Mouse (Mus musculus) hindbrain, embryonic 12.5 days (tissue): Measurements from ENCODE around the gene Gm28051. TPM values are rescaled to one million over a fixed set of nuclear protein-coding genes. Genes with fewer than 3 reads are reported as not detected.

Source experiments
- ATAC-seq: fragments of 200-750 bp; cut with Nextera tagmentation; 2 replicates; pipeline ENCODE4 v1.8.0; 2017; ENCODE audit warnings: moderate TSS enrichment; ENCODE audit not compliant: low FRiP score
- H3K27ac ChIP-seq: fragments of 300-500 bp; sonication (generic); 2 replicates; pipeline ENCODE4 v1.5.1; 2016; ENCODE audit warnings: mild to moderate bottlenecking
- H3K27me3 ChIP-seq: fragments of 300-500 bp; sonication (generic); 2 replicates; pipeline ENCODE4 v1.6.1; 2016; ENCODE audit warnings: mild to moderate bottlenecking
- H3K36me3 ChIP-seq: fragments of 300-500 bp; sonication (generic); 2 replicates; pipeline ENCODE4 v1.6.1; 2016; ENCODE audit warnings: mild to moderate bottlenecking
- H3K4me1 ChIP-seq: fragments of 300-500 bp; sonication (generic); 2 replicates; pipeline ENCODE4 v1.6.1; 2016
- H3K4me2 ChIP-seq: fragments of 300-500 bp; sonication (generic); replicated peaks from 2 replicates; pipeline ENCODE4 v1.6.1; 2016; ENCODE audit warnings: mild to moderate bottlenecking
- H3K4me3 ChIP-seq: fragments of 300-500 bp; sonication (generic); 2 replicates; pipeline ENCODE4 v1.5.1; 2016; ENCODE audit warnings: mild to moderate bottlenecking
- H3K9ac ChIP-seq: fragments of 300-500 bp; sonication (generic); 2 replicates; pipeline ENCODE4 v1.6.1; 2016; ENCODE audit warnings: mild to moderate bottlenecking, moderate library complexity
- H3K9me3 ChIP-seq: fragments of 300-500 bp; sonication (generic); replicated peaks from 2 replicates; pipeline ENCODE4 v1.6.1; 2016; ENCODE audit warnings: mild to moderate bottlenecking
- WGBS: fragments of 180-500 bp; shearing (Covaris S2); methylation state at CpG from one replicate; pipeline ENCODE4 v1.1.7; 2016; 5-methylcytosine and 5-hydroxymethylcytosine counted together
- polyA plus RNA-seq: library from polyadenylated mRNA; unstranded; fragments of >200 nt; fragmentation: Nextera tagmentation; extraction: Ambion mirVana; gene quantifications from 2 replicates; pipeline ENCODE4 v1.2.1, GENCODE M21; 2016

Gm28051 gene
- polyA plus RNA-seq, 1 experiment from 2014 or later: not detected

GRCm38 (mm10) chr12:102739096-102739495 lies 18.5 kb downstream of the Gm28051 start:
- H3K9me3 ChIP-seq: no peaks in the 10 kb centered on the region
- no peak overlapping the region for H3K27ac ChIP-seq
- H3K4me1 ChIP-seq: peaks cover 11% of the 10 kb centered on the region
- H3K4me2 ChIP-seq: no peak overlapping the region
- no peaks in the 10 kb centered on the region for H3K36me3 ChIP-seq
- H3K9ac ChIP-seq: no peak overlapping the region
- no peak for ATAC-seq
- no peaks in the 10 kb centered on the region for H3K27me3 ChIP-seq
- 82% methylated on average over 5 of the region's 5 CpGs for WGBS
- H3K4me3 ChIP-seq: no peak overlapping the region

GRCm38 (mm10) chr12:102733381-102733780 lies 24.2 kb downstream of the Gm28051 start:
- H3K27me3 ChIP-seq: no peaks in the 10 kb centered on the region
- no peak overlapping the region for H3K4me2 ChIP-seq
- WGBS: 17% methylated on average over 4 of the region's 5 CpGs
- no peak overlapping the region for H3K27ac ChIP-seq
- H3K9ac ChIP-seq: no peak overlapping the region
- no peaks in the 10 kb centered on the region for H3K36me3 ChIP-seq
- H3K4me1 ChIP-seq: peaks cover 19% of the 10 kb centered on the region
- no peaks in the 10 kb centered on the region for H3K9me3 ChIP-seq
- no peak overlapping the region for H3K4me3 ChIP-seq
- ATAC-seq: no peak

- WGBS: 27% methylated on average over 16 of the region's 16 CpGs
- Histone ChIP-seq H3K27ac (peak overlapping the region; percentile 95), H3K36me3 (no peaks in the 10 kb centered on the region), H3K27me3 (no peaks in the 10 kb centered on the region), H3K4me2 (peak overlapping the region; percentile 48), H3K9me3 (no peaks in the 10 kb centered on the region), H3K4me3 (0 out of 2 replicates have a peak overlapping the region, but pooled peaks have one; percentile 3), H3K4me1 (peaks cover 19% of the 10 kb centered on the region), H3K9ac (peak overlapping the region; percentile 5; the same call in 1 of the 2 replicates)
- peak; percentile 70 for ATAC-seq
Measured at GRCm38 (mm10) chr12:102730798-102731619, 26.6 kb downstream of the Gm28051 start.

GRCm38 (mm10) chr12:102729855-102730797 lies 27.4 kb downstream of the Gm28051 start:
- Histone ChIP-seq H3K4me3 (peak overlapping the region; percentile 13), H3K27me3 (no peaks in the 10 kb centered on the region), H3K36me3 (no peaks in the 10 kb centered on the region), H3K4me2 (peak overlapping the region; percentile 48), H3K9ac (peak overlapping the region; percentile 5; the same call in 1 of the 2 replicates), H3K4me1 (peaks cover 19% of the 10 kb centered on the region), H3K27ac (peak overlapping the region; percentile 95), H3K9me3 (no peaks in the 10 kb centered on the region)
- peak; percentile 98 for ATAC-seq
- 30% methylated on average over 26 of the region's 26 CpGs for WGBS

GRCm38 (mm10) chr12:102725761-102726175 lies 31.8 kb downstream of the Gm28051 start:
- WGBS: 74% methylated on average over 7 of the region's 7 CpGs
- ATAC-seq: no peak

GRCm38 (mm10) chr12:102725146-102725545 lies 32.4 kb downstream of the Gm28051 start:
- peaks cover 9% of the 10 kb centered on the region for H3K4me1 ChIP-seq
- no peaks in the 10 kb centered on the region for H3K9me3 ChIP-seq
- H3K27me3 ChIP-seq: no peaks in the 10 kb centered on the region
- H3K4me3 ChIP-seq: no peak overlapping the region
- H3K4me2 ChIP-seq: no peak overlapping the region
- 87% methylated on average over 6 of the region's 6 CpGs for WGBS
- H3K36me3 ChIP-seq: no peaks in the 10 kb centered on the region
- H3K9ac ChIP-seq: no peak overlapping the region
- ATAC-seq: no peak
- no peak overlapping the region for H3K27ac ChIP-seq

More at GRCm38 (mm10) chr12:102725761-102726175, 31.8 kb downstream of the Gm28051 start:
- H3K36me3 ChIP-seq: no peaks in the 10 kb centered on the region
- H3K9me3 ChIP-seq: no peaks in the 10 kb centered on the region
- peaks cover 13% of the 10 kb centered on the region for H3K4me1 ChIP-seq
- H3K27me3 ChIP-seq: no peaks in the 10 kb centered on the region
- no peak overlapping the region for H3K27ac ChIP-seq
- no peak overlapping the region for H3K4me2 ChIP-seq
- no peak overlapping the region for H3K9ac ChIP-seq
- no peak overlapping the region for H3K4me3 ChIP-seq

- Histone ChIP-seq H3K4me3 (no peak overlapping the region), H3K36me3 (no peaks in the 10 kb centered on the region), H3K4me1 (peaks cover 8% of the 10 kb centered on the region), H3K27ac (no peak overlapping the region), H3K27me3 (no peaks in the 10 kb centered on the region), H3K9me3 (no peaks in the 10 kb centered on the region), H3K4me2 (no peak overlapping the region), H3K9ac (no peak overlapping the region)
- ATAC-seq: no peak
- 77% methylated on average over 6 of the region's 6 CpGs for WGBS
Measured at GRCm38 (mm10) chr12:102723861-102724260, 33.7 kb downstream of the Gm28051 start.

- no peak overlapping the region for H3K4me2 ChIP-seq
- H3K36me3 ChIP-seq: no peaks in the 10 kb centered on the region
- H3K4me3 ChIP-seq: no peak overlapping the region
- no peaks in the 10 kb centered on the region for H3K9me3 ChIP-seq
- ATAC-seq: no peak
- H3K27ac ChIP-seq: no peak overlapping the region
- no peak overlapping the region for H3K9ac ChIP-seq
- no peaks in the 10 kb centered on the region for H3K27me3 ChIP-seq
- H3K4me1 ChIP-seq: peaks cover 8% of the 10 kb centered on the region
- 55% methylated on average over 8 of the region's 8 CpGs for WGBS
Measured at GRCm38 (mm10) chr12:102722966-102723365, 34.6 kb downstream of the Gm28051 start.

- no peak overlapping the region for H3K27ac ChIP-seq
Measured at GRCm38 (mm10) chr12:102722451-102722850, 35.1 kb downstream of the Gm28051 start.

GRCm38 (mm10) chr12:102719552-102720315 lies 37.8 kb downstream of the Gm28051 start:
- H3K36me3 ChIP-seq: no peaks in the 10 kb centered on the region
- no peak overlapping the region for H3K27ac ChIP-seq
- no peaks in the 10 kb centered on the region for H3K27me3 ChIP-seq
- peak; percentile 64 for ATAC-seq
- no peak overlapping the region for H3K9ac ChIP-seq
- 30% methylated on average over 13 of the region's 13 CpGs for WGBS
- H3K4me2 ChIP-seq: peak overlapping the region; percentile 5; the same call in 1 of the 2 replicates
- no peak overlapping the region for H3K4me3 ChIP-seq
- H3K4me1 ChIP-seq: peaks cover 8% of the 10 kb centered on the region
- H3K9me3 ChIP-seq: no peaks in the 10 kb centered on the region

More at GRCm38 (mm10) chr12:102722451-102722850, 35.1 kb downstream of the Gm28051 start:
- H3K4me1 ChIP-seq: peaks cover 8% of the 10 kb centered on the region
- no peaks in the 10 kb centered on the region for H3K36me3 ChIP-seq
- 0 out of 2 replicates have a peak overlapping the region, but pooled peaks have one; percentile 24 for H3K9ac ChIP-seq
- no peak overlapping the region for H3K4me2 ChIP-seq
- 50% methylated on average over 11 of the region's 11 CpGs for WGBS
- ATAC-seq: peak; percentile 21; the same call in 1 of the 2 replicates
- H3K9me3 ChIP-seq: no peaks in the 10 kb centered on the region
- no peaks in the 10 kb centered on the region for H3K27me3 ChIP-seq
- H3K4me3 ChIP-seq: no peak overlapping the region

GRCm38 (mm10) chr12:102714654-102715395 lies 42.7 kb downstream of the Gm28051 start:
- no peak overlapping the region for H3K4me3 ChIP-seq
- H3K9me3 ChIP-seq: no peaks in the 10 kb centered on the region
- 80% methylated on average over 10 of the region's 10 CpGs for WGBS
- no peak overlapping the region for H3K27ac ChIP-seq
- ATAC-seq: no peak
- no peaks in the 10 kb centered on the region for H3K36me3 ChIP-seq
- peaks cover under 1% of the 10 kb centered on the region; the same call in 1 of the 2 replicates for H3K4me1 ChIP-seq
- H3K27me3 ChIP-seq: no peaks in the 10 kb centered on the region
- no peak overlapping the region for H3K4me2 ChIP-seq
- no peak overlapping the region for H3K9ac ChIP-seq
